Mouse (Mus musculus): ENCODE data around the gene Mep1a.
A peak's percentile ranks its signal among the peaks of the same experiment; 100 is the strongest.
"Not testable (repeated sequence)": the region's sequence is repeated elsewhere in the genome, so short reads cannot be mapped to it uniquely, and the experiment has no call there.

The Mep1a gene

DNA sequence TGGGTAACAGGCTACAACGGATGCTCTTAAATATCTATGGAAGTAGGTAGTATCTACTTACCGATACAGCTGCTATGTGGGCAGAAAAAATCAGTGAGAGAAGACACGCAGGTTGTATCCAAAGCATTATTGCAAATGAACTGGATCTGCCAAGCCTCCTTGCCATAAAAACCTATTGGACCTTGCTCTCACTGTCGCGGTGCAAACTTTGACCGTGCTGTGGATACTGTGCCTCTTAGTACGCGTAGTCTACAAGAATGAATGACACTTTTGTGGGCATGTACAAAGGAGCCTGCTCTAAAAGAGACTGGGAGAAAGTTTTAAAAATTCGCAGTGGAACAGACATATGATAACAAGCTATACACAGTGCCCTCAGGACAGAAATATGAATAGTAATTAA lies at the start of gene Mep1a:
TSS of gene Mep1a (minus strand) at position 221 of the 400 bp plus-strand sequence.
- no peak for DNase-seq (ENCODE audit: low read depth, low spot score)

DNA sequence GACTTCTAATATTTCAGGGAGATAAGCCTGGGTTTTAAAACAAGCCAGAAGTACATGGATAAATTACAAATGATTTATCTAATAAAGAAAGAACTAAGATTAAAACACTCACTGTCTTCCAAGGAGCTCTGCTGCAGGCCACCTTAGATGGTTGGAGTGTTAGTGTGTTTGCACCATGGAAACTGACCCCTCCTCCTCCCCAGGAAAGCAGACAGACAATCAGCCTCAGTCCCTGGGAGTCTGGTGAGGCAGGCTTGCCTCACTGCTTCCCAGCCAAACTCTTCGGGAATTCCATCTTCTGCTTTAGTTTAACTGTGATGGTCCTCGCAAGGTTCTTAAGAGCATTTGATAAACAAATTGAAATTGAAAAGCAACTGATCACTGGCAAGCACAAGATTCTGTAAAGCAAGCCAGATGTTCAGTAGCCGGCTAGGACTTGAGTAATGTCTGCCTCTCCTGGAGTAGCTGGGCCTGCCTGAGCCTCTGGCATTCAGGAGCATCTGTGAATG lies 48.6 kb upstream of the Mep1a start:
- no peak for DNase-seq (ENCODE audit: low read depth, low spot score)

DNA sequence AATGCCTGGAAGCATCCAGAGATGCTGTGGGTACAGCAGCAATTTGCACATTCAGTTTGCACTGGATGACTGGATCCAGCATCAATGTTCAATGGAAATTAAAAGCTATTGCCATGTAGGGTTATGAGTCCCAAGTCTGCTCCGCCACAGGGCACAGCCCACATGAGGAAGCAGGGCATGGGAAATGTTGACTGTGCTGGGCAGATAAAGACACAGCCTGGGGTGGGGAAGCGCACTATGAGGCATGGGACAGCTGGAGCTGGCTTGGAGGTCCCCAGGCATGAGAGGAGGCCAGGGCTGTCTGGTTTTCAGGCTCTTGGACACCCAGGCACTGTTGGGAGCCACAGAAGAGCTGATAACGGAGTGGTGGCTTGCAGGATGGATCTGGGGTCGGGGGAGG lies 41.4 kb upstream of the Mep1a start:
- no peak for DNase-seq (ENCODE audit: low read depth, low spot score)

- DNase-seq (ENCODE audit: low read depth, low spot score) = no peak
These were observed 40.9 kb upstream of the Mep1a start, which contains the start of gene Ankrd66 for GRCm38 (mm10) chr17:43543539-43543938. Gene Ankrd66 (minus strand): TSS chr17:43543639.

- DNase-seq (ENCODE audit: low read depth, low spot score) = no peak
These were observed 36.2 kb upstream of the Mep1a start for GRCm38 (mm10) chr17:43538767-43539166.

DNA sequence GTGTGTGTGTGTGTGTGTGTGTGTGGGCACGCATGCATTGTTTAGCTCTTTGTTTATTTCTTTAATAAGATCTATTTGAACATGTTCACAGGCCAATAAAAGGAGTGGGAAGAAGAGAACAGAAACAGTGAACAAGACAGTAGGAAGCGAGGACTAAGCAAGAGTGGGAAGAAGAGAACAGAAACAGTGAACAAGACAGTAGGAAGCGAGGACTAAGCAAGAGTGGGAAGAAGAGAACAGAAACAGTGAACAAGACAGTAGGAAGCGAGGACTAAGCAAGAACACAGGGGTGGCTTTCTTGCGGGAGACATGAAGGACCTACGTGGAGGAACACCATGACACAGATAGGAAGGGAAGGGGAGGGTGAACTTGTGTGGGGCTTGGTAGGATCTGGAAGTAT lies 34.2 kb upstream of the Mep1a start:
- DNase-seq (ENCODE audit: low read depth, low spot score) = not testable (repeated sequence)

DNA sequence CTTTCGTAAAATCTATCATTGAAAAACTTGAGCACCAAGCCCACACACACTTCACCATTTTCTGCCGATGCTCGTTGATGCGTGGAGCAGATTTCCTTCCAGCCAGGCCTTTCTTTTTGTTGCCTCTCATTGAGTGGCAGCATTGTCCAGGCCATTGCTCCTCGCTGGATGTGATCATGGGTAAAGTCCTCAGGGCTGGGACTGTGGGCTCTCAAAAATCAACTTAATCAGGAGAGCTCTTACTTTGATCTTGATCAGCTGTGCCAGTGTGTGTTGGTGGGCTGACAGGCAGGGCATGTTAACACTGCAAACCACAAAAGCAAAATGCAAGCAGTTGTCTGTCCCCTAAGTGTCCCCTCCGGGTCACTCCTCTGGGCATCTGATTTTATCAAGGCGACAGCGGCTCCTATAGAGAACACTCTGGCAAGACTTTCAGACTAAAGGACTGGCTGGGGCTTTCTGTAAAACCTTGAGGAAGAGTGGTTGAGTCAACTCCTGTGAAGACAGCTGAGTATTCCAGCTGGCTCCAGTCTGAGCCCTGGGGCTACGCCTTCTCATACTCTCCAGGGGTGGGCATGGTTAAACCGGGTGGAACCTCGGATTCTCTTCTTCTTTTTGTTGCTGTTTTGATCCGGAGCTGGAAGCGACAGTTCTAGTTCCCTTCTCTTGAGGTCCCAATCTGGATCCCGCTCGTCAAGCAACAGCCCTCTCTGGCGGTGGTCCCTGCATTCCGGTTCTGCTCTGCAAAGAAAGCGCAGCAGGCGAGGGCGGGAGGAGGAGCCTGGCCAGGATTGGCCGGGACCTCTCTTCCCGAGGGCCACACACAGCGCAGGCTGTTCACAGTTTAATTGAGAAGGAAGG lies 32.0 kb upstream of the Mep1a start:
- no peak for DNase-seq (ENCODE audit: low read depth, low spot score)

DNA sequence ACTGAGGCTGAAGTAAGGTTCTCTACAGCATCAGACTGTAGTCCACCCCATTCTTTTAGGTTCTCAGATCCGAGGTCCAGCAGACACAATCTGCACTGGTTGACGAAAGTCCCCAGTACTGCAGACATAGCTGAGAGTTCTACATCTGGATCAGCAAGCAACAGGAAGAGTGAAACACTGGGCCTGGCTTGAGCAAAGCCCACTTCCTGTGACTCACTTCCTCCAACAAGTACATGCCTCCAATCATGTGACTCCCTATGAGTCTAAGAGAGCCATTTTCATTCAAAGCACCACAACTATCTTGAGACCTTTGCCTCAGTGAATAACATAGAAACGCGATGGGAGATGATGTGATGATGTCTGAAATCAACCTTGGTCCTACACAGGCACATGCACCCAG lies 28.6 kb upstream of the Mep1a start:
- no peak for DNase-seq (ENCODE audit: low read depth, low spot score)

GRCm38 (mm10) chr17:43530507-43530906 lies 27.9 kb upstream of the Mep1a start:
- DNase-seq (ENCODE audit: low read depth, low spot score) = no peak

DNA sequence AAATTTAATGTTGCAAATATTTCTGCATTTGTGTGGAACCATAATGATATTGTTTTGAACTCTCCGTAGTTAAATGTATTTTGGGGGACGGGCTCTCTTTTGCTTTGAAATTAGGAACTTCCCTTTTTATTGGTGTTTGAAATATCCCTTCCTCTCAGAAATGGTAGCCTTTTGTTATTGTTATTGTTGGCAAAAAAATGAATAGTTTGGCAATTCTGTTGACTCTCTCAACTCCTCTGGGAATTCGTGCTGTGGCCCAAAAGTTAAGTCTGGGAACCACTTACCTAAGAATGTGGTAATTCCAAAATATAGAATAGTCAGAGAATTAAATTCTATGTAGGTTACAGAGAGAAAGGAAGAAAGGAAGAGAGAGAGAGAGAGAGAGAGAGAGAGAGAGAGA lies 17.6 kb upstream of the Mep1a start:
- no peak for DNase-seq (ENCODE audit: low read depth, low spot score)

GRCm38 (mm10) chr17:43518644-43519409 lies 16.2 kb upstream of the Mep1a start:
- peak; percentile 44 for DNase-seq (ENCODE audit: low read depth, low spot score)

DNA sequence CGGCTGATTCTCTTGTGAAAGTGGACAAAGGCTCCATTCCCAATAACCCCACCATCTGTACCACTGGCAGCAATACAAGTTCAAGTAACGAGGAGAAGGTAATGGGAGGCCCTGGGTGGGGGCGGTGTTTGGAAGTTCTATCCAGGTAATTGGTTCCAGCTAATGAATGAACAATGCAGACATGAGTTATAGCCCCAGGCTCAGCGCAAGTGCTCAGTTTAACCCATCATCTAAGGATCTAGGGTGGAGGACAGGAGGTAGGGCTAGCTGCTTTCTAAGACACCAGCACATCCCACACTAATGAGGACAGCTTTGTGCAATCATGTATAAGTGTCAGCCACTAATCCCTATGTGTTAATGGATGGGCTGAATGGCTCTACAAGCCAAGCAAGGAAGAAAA lies 8.2 kb upstream of the Mep1a start:
- no peak for DNase-seq (ENCODE audit: low read depth, low spot score)

- no peak for DNase-seq (ENCODE audit: low read depth, low spot score)
These were observed 2.0 kb upstream of the Mep1a start for GRCm38 (mm10) chr17:43504594-43504934.

DNA sequence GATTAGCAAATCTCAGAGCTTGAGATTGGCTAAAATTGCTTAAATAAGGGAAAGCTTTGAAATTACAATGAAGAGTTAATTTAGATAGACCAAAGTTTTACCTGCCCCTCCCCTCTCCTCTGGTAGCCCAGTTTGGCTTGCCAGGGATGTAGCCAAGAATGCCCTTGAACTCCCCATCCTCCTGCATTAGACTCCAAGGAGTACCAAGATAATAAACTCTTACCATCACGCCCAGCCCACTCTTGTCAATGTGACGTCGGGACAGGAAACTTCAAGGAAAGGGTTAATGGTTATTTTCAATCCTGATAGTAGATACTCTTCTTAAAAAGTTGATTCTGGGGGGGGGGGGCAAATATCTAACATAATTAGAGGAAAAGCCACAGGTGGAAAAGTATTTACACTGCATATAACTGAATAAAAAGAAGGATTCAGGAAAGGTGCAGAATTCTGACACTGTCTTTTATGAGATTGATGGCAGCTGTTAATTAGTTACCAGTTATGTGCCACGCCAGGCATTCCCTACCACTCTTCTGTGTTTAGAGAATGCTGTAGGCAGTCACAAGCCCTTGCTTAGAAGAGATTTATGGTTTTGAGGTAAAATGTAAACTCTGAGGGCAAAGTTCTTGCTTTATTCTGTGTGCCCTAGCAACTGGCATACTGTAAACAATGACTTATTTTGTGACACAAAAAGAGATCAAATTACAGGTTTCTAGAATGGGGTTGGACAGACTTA lies 1.4 kb upstream of the Mep1a start:
- no peak for DNase-seq (ENCODE audit: low read depth, low spot score)

- no peak for DNase-seq (ENCODE audit: low read depth, low spot score)
These were observed 981 bp downstream of the Mep1a start for GRCm38 (mm10) chr17:43501631-43502030.

GRCm38 (mm10) chr17:43501223-43501622 lies 1.4 kb downstream of the Mep1a start:
- no peak for DNase-seq (ENCODE audit: low read depth, low spot score)

DNA sequence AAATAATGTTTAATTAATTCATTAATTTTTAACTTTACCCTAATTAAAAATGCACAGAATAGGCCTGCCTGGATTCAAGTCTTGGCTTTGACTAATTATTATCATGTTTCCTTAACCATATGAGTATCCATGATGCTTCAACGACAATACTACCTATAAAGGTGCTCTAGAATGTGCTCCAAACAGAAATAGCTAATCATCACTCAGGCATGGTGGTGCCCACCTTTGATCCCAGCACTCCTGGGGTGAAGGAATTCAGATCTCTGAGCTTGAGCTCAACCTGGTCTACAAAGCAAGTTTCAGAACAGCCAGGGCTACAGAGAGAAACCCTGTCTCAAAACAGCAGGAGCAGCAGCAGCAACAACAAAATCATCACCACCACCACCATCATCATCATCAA lies 2.1 kb downstream of the Mep1a start:
- DNase-seq (ENCODE audit: low read depth, low spot score) = no peak

DNA sequence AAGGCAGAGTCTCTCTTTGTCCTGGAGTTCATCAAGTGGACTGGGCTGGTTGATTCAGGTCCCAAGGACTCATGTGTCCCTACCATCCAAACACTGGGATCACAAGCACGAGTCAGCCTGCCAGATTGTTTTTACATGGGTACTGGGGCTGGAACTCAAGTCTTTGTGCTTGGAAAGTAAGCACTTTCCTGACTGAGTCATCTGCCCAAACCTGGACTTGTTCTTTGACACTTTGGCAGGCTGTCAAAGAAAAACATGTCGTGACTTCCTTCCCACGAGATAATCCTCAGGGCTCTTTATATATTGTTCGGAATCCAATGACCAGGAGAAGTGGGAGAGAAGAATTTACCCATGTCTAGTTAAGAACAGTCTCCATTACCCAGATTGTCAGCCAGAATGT lies 5.1 kb downstream of the Mep1a start:
- DNase-seq (ENCODE audit: low read depth, low spot score) = no peak

DNA sequence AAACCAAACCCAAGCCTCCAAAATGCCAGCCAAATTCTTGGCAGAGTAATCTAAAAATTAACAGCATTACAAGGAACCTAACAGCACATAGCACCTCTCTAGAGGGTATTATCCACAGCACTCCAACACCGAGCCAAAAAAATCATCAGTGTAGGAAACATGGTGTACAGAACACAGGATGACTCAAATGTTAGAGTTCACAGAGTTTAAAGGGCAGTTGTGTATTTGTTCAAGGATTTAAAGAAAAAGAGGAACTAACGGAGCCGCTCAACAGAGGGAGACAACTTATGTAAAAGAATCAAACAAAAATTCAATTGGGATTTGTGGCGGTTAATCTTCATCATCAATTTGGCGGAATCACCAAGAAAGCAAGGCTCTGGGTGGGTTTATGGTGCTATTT lies 7.1 kb downstream of the Mep1a start:
- no peak for DNase-seq (ENCODE audit: low read depth, low spot score)

- not testable (repeated sequence) for DNase-seq (ENCODE audit: low read depth, low spot score)
These were observed 12.2 kb downstream of the Mep1a start for GRCm38 (mm10) chr17:43490371-43490770.

DNA sequence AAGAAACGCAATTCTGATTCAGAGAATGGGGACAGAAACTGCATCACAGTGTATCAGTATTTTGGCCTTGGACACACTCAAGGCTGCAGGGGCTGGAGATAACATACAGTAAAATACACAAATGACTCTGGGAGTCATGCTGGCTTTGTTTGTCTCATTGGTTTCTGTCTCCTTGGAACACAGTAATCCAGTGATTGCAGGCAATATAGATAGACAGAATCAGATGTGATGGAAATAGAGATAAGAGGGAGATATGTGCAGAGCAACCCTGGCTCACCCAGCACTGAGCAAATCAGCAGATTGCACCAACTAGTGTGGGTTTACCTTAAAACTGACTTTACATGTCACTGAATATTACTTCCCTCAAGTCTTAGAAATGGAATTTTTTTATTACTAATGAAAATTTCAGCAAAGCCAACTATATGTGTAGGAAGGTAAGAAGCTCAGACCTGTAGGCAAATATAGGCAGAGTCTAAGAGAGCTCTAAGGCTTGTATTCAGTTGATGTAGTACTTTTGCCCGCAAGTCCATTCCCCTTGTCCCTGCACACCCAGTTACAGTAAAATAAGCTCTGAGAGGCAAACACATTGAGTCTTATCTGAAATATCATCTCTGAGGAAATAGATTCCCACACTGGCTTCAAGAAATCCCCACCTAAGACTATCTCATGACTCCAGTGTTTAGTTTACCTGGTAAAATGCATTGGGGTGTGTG lies 14.0 kb downstream of the Mep1a start:
- no peak for DNase-seq (ENCODE audit: low read depth, low spot score)

Data from CD4-positive, CD25-positive, alpha-beta regulatory T cell, adult 2 months (primary cell).